Mouse (Mus musculus): ENCODE measurements at regions not wholly inside any gene's neighbourhood (a gene's known extent, or its start where the extent isn't known, plus 50 kb on each side); places are given as distances from the start of the nearest gene placed in this dataset.

- DNase-seq (ENCODE audit: low spot score in 2 of 2) = peak in 1 of 2 experiments; percentile 23
These were observed 83.1 kb downstream of the Stk35 start for GRCm38 (mm10) chr2:129883417-129883816.

GRCm38 (mm10) chr2:129884316-129884715 is 84.0 kb downstream of the Stk35 start:
- no peak for DNase-seq (ENCODE audit: low spot score in 2 of 2)

GRCm38 (mm10) chr2:129885536-129885935 is 85.2 kb downstream of the Stk35 start:
- DNase-seq (ENCODE audit: low spot score in 2 of 2) = no peak

GRCm38 (mm10) chr2:129893231-129893630 is 92.9 kb downstream of the Stk35 start:
- no peak for DNase-seq (ENCODE audit: low spot score in 2 of 2)

GRCm38 (mm10) chr2:129893832-129894231 is 93.5 kb downstream of the Stk35 start:
- no peak for DNase-seq (ENCODE audit: low spot score in 2 of 2)

GRCm38 (mm10) chr2:129894906-129895305 is 94.6 kb downstream of the Stk35 start:
- DNase-seq (ENCODE audit: low spot score in 2 of 2) = no peak

- no peak for DNase-seq (ENCODE audit: low spot score in 2 of 2)
These were observed 95.1 kb downstream of the Stk35 start for GRCm38 (mm10) chr2:129895369-129895768.

- no peak for DNase-seq (ENCODE audit: low spot score in 2 of 2)
These were observed 96.4 kb downstream of the Stk35 start for GRCm38 (mm10) chr2:129896696-129897095.

GRCm38 (mm10) chr2:129903383-129904135 is 103.2 kb downstream of the Stk35 start:
- DNase-seq (ENCODE audit: low spot score in 2 of 2) = no peak

GRCm38 (mm10) chr2:129904753-129905152 is 104.4 kb downstream of the Stk35 start:
- no peak for DNase-seq (ENCODE audit: low spot score in 2 of 2)

GRCm38 (mm10) chr2:129908701-129909425 is 103.3 kb upstream of the Tgm3 start:
- peak; percentile 46 to 57 for DNase-seq (ENCODE audit: low spot score in 2 of 2)

- DNase-seq (ENCODE audit: low spot score in 2 of 2) = no peak
These were observed 100.8 kb upstream of the Tgm3 start for GRCm38 (mm10) chr2:129911203-129911921.

- no peak for DNase-seq (ENCODE audit: low spot score in 2 of 2)
These were observed 99.6 kb upstream of the Tgm3 start for GRCm38 (mm10) chr2:129912556-129912955.

- no peak for DNase-seq (ENCODE audit: low spot score in 2 of 2)
These were observed 97.9 kb upstream of the Tgm3 start for GRCm38 (mm10) chr2:129914261-129914660.

GRCm38 (mm10) chr2:129916411-129916810 is 95.7 kb upstream of the Tgm3 start:
- DNase-seq (ENCODE audit: low spot score in 2 of 2) = no peak

GRCm38 (mm10) chr2:129918141-129918790 is 93.9 kb upstream of the Tgm3 start:
- DNase-seq (ENCODE audit: low spot score in 2 of 2) = no peak

GRCm38 (mm10) chr2:129919551-129919950 is 92.6 kb upstream of the Tgm3 start:
- DNase-seq (ENCODE audit: low spot score in 2 of 2) = no peak

GRCm38 (mm10) chr2:129927218-129927617 is 84.9 kb upstream of the Tgm3 start:
- DNase-seq (ENCODE audit: low spot score in 2 of 2) = no peak

- no peak for DNase-seq (ENCODE audit: low spot score in 2 of 2)
These were observed 78.6 kb upstream of the Tgm3 start for GRCm38 (mm10) chr2:129933578-129933977.

- DNase-seq (ENCODE audit: low spot score in 2 of 2) = no peak
These were observed 69.3 kb upstream of the Tgm3 start for GRCm38 (mm10) chr2:129942824-129943223.

- no peak for DNase-seq (ENCODE audit: low spot score in 2 of 2)
These were observed 64.1 kb upstream of the Tgm3 start for GRCm38 (mm10) chr2:129947847-129948553.
